Mouse (Mus musculus) liver, embryonic 14.5 days (tissue): Measurements from ENCODE around the gene Gucd1.

Experiments used
- CTCF ChIP-seq: IDR thresholded peaks from 2 replicates; pipeline ENCODE4 v1.5.1; 2016; ENCODE audit warnings: antibody characterized with exemption, low read depth, control low read depth
- EP300 ChIP-seq: IDR thresholded peaks from 2 replicates; pipeline ENCODE4 v1.6.1; 2016; ENCODE audit warnings: antibody characterized with exemption, low read depth

- TF ChIP-seq EP300 (no peak), CTCF (no peak)
Measured at GRCm38 (mm10) chr10:75516724-75517072, 1.1 kb downstream of the Gucd1 start.
